Mouse (Mus musculus) heart, adult 2 months (tissue): Measurements from ENCODE around the gene Prrxl1. TPM values are rescaled to one million over a fixed set of nuclear protein-coding genes. Genes with fewer than 3 reads are reported as not detected.
A peak's percentile ranks its signal among the peaks of the same experiment; 100 is the strongest.

ENCODE experiments used
- DNase-seq, 2 experiments: peaks; one replicate each; pipeline ENCODE4 v3.0.0; 2021
- H3K27ac ChIP-seq: fragments of 200-600 bp; 2 replicates; pipeline ENCODE4 v1.8.1; 2022
- H3K27me3 ChIP-seq: fragments of 200-500 bp; 2 replicates; pipeline ENCODE4 v1.6.1; 2012; ENCODE audit warnings: mild to moderate bottlenecking, low read length, inconsistent platforms, mixed read lengths; ENCODE audit not compliant: control insufficient read depth, insufficient read depth
- H3K36me3 ChIP-seq: fragments of 200-500 bp; 2 replicates; pipeline ENCODE4 v1.6.1; 2012; ENCODE audit warnings: low read length, inconsistent platforms; ENCODE audit not compliant: control insufficient read depth, insufficient read depth
- H3K4me1 ChIP-seq: fragments of 200-500 bp; 2 replicates; pipeline ENCODE4 v1.6.1; 2011; ENCODE audit warnings: low read length; ENCODE audit not compliant: control insufficient read depth, insufficient read depth
- H3K4me3 ChIP-seq: fragments of 200-600 bp; 2 replicates; pipeline ENCODE4 v1.8.1; 2022
- H3K79me2 ChIP-seq: fragments of 200-500 bp; replicated peaks from 2 replicates; pipeline ENCODE4 v1.6.1; 2012; ENCODE audit warnings: mild to moderate bottlenecking, inconsistent platforms, low read length, moderate library complexity, mixed read lengths; ENCODE audit not compliant: control insufficient read depth, insufficient read depth
- H3K9ac ChIP-seq: fragments of 200-500 bp; 2 replicates; pipeline ENCODE4 v1.6.1; 2012; ENCODE audit warnings: low read depth, mild to moderate bottlenecking, control low read depth, inconsistent platforms, low read length, mixed read lengths
- CTCF ChIP-seq: fragments of 200-600 bp; IDR thresholded peaks from 2 replicates; pipeline ENCODE4 v1.8.1; 2022; ENCODE audit warnings: antibody characterized with exemption, mild to moderate bottlenecking, moderate library complexity
- EP300 ChIP-seq: fragments of 200-500 bp; IDR thresholded peaks from 2 replicates; pipeline ENCODE4 v1.6.1; 2011; ENCODE audit warnings: low read depth, low read length, control low read depth; ENCODE audit not compliant: insufficient read depth
- POLR2A ChIP-seq: fragments of 200-500 bp; IDR thresholded peaks from 2 replicates; pipeline ENCODE4 v1.6.1; 2011; ENCODE audit warnings: mild to moderate bottlenecking, low read depth, low read length, control low read depth; ENCODE audit not compliant: insufficient read depth
- WGBS: fragments of 180-500 bp; shearing (Covaris S2); methylation state at CpG from one replicate; pipeline ENCODE4 v1.1.7; 2018; 5-methylcytosine and 5-hydroxymethylcytosine counted together
- intact Hi-C: fragments of 180-260 bp; cut with DNase I; formaldehyde crosslinking; loops from one replicate; pipeline ENCODE4 v1.15.1; 2025
- polyA plus RNA-seq: library from polyadenylated mRNA; depleted of rRNA; stranded (reverse); fragments of >200 nt; gene quantifications from 2 replicates; pipeline ENCODE4 v1.2.3, GENCODE M21; 2012
- total RNA-seq, 2 experiments: library from RNA; stranded (reverse); gene quantifications; 2 replicates each; pipeline ENCODE4 v1.2.3; 2021

Prrxl1 gene
- total and polyA plus RNA-seq, 3 experiments: not detected

DNA sequence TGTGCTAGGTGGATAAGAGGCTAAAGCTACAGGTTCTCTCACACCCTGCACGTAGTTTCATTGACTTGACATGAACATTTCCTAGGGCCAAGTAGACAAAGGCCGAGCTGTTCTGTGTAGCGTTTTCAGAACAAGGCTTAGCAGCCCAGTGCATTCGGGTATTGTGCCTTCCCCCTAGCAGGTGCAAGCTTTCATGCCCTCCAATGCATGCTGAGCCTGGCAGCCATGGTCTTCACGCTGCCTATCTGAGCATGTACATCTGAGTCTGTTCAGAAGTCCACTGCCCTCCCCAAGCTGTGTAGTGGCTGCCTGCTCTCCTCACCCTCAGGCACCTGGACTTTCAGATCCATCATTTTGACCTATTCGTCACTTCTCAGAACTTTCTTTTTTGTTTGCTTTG, 35.5 kb upstream of the Prrxl1 start:
- WGBS: 97% methylated on average over 6 of the region's 6 CpGs
- no peak for TF ChIP-seq EP300
- no peak for TF ChIP-seq POLR2A
- TF ChIP-seq CTCF: no peak
- no peaks in the 10 kb centered on the region for H3K79me2 ChIP-seq

DNA sequence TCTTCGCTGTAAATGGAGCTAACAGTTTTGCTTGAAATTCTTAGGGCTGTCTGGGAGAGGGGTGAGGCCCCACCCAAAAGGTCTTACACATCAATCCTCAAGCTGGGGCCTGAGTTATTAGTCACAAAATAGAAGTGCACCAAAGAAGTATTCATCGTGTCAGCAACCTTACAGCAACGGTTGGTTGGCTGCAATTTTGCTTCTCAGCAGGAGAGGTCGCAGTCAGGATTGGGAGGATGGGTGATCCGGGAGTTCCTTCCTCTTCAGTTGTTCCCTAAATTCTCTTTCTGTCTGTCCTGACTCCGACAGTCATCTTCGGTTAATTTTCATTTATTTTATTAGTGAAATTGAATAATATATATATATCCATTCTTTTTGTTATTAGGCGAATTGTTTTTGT, 26.7 kb upstream of the Prrxl1 start:
- Histone ChIP-seq H3K4me1 (no peaks in the 10 kb centered on the region), H3K9ac (no peak overlapping the region), H3K27ac (no peak overlapping the region), H3K36me3 (no peaks in the 10 kb centered on the region), H3K79me2 (no peaks in the 10 kb centered on the region), H3K27me3 (no peaks in the 10 kb centered on the region), H3K4me3 (no peak overlapping the region)
- no peak for DNase-seq
- intact Hi-C loops: no loop called here
- TF ChIP-seq CTCF: peak; percentile 17; the same call in 1 of the 2 replicates
- no peak for TF ChIP-seq EP300
- TF ChIP-seq POLR2A: no peak
- 64% methylated on average over 8 of the region's 8 CpGs for WGBS

More for the DNA sequence above, 35.5 kb upstream of the Prrxl1 start:
- Histone ChIP-seq H3K9ac (no peak overlapping the region), H3K27ac (no peak overlapping the region), H3K4me1 (no peaks in the 10 kb centered on the region), H3K36me3 (no peaks in the 10 kb centered on the region), H3K27me3 (no peaks in the 10 kb centered on the region), H3K4me3 (no peak overlapping the region)
- DNase-seq: no peak
- intact Hi-C loops: no loop called here

DNA sequence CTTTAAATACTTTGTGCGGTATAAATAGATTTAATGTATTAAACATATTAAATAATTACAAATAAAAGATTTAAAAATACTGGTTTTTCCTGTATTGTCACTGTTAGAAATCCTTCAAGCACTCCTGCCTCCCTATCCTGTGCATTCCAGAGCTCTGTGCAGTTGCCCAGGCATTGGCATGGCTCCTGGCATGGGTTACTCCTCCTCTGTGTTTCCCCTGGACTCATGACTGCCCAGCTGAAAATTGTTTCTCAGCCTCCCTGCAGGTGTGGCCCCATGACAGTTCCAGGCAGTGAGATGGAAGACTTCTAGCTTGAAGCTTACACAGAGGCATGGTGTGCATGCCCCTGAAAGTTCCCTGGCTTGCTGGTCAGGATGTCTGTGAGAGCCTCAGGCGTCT, 20.8 kb upstream of the Prrxl1 start:
- 95% methylated on average over 2 of the region's 2 CpGs for WGBS
- DNase-seq: peak in 1 of 2 experiments; percentile 26
- Histone ChIP-seq H3K4me3 (no peak overlapping the region), H3K36me3 (no peaks in the 10 kb centered on the region), H3K79me2 (no peaks in the 10 kb centered on the region), H3K4me1 (no peaks in the 10 kb centered on the region), H3K27me3 (no peaks in the 10 kb centered on the region), H3K27ac (no peak overlapping the region), H3K9ac (no peak overlapping the region)
- TF ChIP-seq CTCF: no peak
- TF ChIP-seq POLR2A: no peak
- TF ChIP-seq EP300: no peak
- intact Hi-C loops: no loop called here

DNA sequence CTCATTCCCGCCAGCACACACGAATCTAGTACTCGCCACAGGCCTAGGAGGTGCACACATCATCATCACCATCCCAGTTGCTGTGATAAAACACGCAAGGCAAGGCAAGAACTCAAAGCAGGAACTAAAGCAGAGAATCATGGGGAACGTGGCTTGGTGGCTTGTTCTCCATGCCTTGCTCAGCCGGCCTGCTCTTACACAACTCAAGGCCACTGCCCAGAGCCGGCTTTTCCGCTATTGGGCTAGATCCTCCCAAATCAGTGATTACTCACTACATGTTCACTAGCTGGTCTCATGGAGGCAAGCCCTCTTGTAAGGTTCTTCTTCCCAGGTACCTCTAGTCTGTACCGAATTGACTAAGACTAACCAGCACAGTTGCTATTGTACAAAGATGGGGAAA, 15.5 kb upstream of the Prrxl1 start:
- 84% methylated on average over 9 of the region's 9 CpGs for WGBS
- intact Hi-C loops: loop anchor here (10.0 kb wide), 1 partner anchor 621 kb away; no protein-coding TSS in a partner anchor
- Histone ChIP-seq H3K27me3 (no peaks in the 10 kb centered on the region), H3K36me3 (no peaks in the 10 kb centered on the region), H3K9ac (no peak overlapping the region), H3K27ac (no peak overlapping the region), H3K79me2 (no peaks in the 10 kb centered on the region), H3K4me3 (no peak overlapping the region), H3K4me1 (no peaks in the 10 kb centered on the region)
- TF ChIP-seq CTCF: no peak
- no peak for TF ChIP-seq EP300
- TF ChIP-seq POLR2A: no peak
- no peak for DNase-seq

DNA sequence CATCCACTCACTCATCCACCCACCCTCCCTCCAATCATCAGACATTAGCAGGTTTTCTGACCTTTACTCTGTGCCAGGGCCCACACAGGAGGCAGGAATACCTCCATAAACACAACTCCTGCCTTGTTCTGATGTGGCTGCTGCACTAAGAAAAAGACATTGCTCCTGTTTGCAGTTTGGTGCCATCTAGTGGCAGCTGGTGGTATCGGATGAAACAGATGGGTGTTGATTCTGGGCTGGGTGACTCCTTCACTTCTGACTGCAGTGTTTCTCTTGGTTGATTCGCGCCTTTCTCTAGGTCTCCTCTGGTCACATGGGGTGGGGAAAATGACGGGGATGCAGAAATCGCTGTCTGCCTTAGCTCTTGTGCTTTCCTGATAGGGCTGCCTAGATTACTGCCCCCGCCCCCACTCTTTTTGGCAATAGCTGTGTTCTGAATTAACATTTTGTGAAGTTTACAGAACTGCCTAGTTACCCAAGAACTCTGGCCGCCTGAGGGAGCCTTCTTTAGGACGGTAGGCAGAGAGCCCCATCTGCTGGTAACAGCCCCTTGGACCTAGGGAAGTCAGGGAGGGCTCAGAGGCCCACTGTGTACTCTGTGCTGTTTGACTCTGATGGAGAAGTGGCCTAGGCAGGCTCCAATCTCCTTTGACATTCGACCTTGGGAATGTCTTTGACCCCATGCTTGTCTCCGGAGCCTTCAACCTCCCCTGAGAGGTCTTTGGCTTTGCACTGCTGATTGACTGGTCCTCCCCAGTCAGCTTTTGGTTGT, 12.0 kb upstream of the Prrxl1 start:
- Histone ChIP-seq H3K4me3 (no peak overlapping the region), H3K79me2 (no peaks in the 10 kb centered on the region), H3K27ac (no peak overlapping the region), H3K9ac (no peak overlapping the region), H3K36me3 (no peaks in the 10 kb centered on the region), H3K4me1 (no peaks in the 10 kb centered on the region), H3K27me3 (no peaks in the 10 kb centered on the region)
- DNase-seq: peak; percentile 41 to 75
- intact Hi-C loops: loop anchor here (2.0 to 10.0 kb wide), 2 partner anchors 56 to 618 kb away; no protein-coding TSS in a partner anchor
- TF ChIP-seq POLR2A (no peak), CTCF (peak; percentile 89)
- WGBS: 14% methylated on average over 10 of the region's 10 CpGs

DNA sequence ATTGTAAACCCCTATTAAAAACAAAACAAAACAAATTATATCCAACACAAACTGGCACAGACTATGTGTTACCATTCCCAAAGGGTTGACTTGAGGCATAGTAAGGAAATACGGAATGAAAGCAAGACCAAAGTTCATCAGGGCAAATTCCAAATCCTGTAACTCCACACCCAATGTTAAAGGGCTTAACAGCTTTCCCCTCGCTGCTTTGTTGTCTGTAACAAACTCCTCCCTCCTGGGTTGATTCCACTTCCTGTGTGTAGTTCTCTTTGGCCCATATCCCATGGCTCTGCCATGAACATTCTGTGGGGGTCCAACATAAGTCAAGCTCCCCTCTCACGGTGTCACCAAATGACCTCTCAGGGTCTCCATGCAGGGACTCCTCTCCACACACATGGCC, 8.8 kb upstream of the Prrxl1 start:
- no peak for DNase-seq
- TF ChIP-seq POLR2A (no peak), EP300 (no peak), CTCF (no peak)
- Histone ChIP-seq H3K27me3 (no peaks in the 10 kb centered on the region), H3K36me3 (no peaks in the 10 kb centered on the region), H3K27ac (no peak overlapping the region), H3K79me2 (no peaks in the 10 kb centered on the region), H3K4me1 (no peaks in the 10 kb centered on the region), H3K4me3 (no peak overlapping the region), H3K9ac (no peak overlapping the region)
- intact Hi-C loops: no loop called here
- 47% methylated on average over 3 of the region's 3 CpGs for WGBS
